Mouse (Mus musculus) stomach, postnatal 0 days (tissue): Measurements from ENCODE around the gene Asb18. TPM values are rescaled to one million over a fixed set of nuclear protein-coding genes. Genes with fewer than 3 reads are reported as not detected.

Experiments
- ATAC-seq: fragments of 200-750 bp; cut with Nextera tagmentation; 2 replicates; pipeline ENCODE4 v1.8.0; 2017; ENCODE audit not compliant: low FRiP score, low TSS enrichment
- DNase-seq: peaks from one replicate; pipeline ENCODE4 v3.0.0-alpha.2; 2016; ENCODE audit warnings: low spot score
- H3K27ac ChIP-seq: fragments of 300-500 bp; sonication (generic); replicated peaks from 2 replicates; pipeline ENCODE4 v1.5.1; 2014; ENCODE audit warnings: mild to moderate bottlenecking, control low read depth
- H3K27me3 ChIP-seq: fragments of 300-500 bp; sonication (generic); 2 replicates; pipeline ENCODE4 v1.6.1; 2014; ENCODE audit warnings: low read length; ENCODE audit not compliant: control insufficient read depth, insufficient read depth
- H3K36me3 ChIP-seq: fragments of 300-500 bp; sonication (generic); 2 replicates; pipeline ENCODE4 v1.6.1; 2014; ENCODE audit warnings: low read length, mixed read lengths; ENCODE audit not compliant: control insufficient read depth, insufficient read depth
- H3K4me1 ChIP-seq: fragments of 300-500 bp; sonication (generic); replicated peaks from 2 replicates; pipeline ENCODE4 v1.6.1; 2014; ENCODE audit warnings: antibody characterized with exemption; ENCODE audit not compliant: control insufficient read depth, insufficient read depth
- H3K4me2 ChIP-seq: fragments of 300-500 bp; sonication (generic); replicated peaks from 2 replicates; pipeline ENCODE4 v1.6.1; 2014; ENCODE audit warnings: low read depth, mild to moderate bottlenecking, control low read depth, moderate library complexity
- H3K4me3 ChIP-seq: fragments of 300-500 bp; sonication (generic); 2 replicates; pipeline ENCODE4 v1.5.1; 2014; ENCODE audit warnings: low read depth, low read length, control low read depth
- H3K9ac ChIP-seq: fragments of 300-500 bp; sonication (generic); 2 replicates; pipeline ENCODE4 v1.6.1; 2014; ENCODE audit warnings: mild to moderate bottlenecking, low read length, control low read depth, mixed read lengths
- H3K9me3 ChIP-seq: fragments of 300-500 bp; sonication (generic); 2 replicates; pipeline ENCODE4 v1.6.1; 2016; ENCODE audit warnings: low read length; ENCODE audit not compliant: control insufficient read depth
- CTCF ChIP-seq: IDR thresholded peaks from 2 replicates; pipeline ENCODE4 v1.5.1; 2016; ENCODE audit warnings: antibody characterized with exemption, low read depth, mild to moderate bottlenecking, moderate library complexity
- EP300 ChIP-seq: optimal IDR thresholded peaks from 2 replicates; pipeline ENCODE3; 2016; ENCODE audit warnings: antibody characterized with exemption
- WGBS: fragments of 180-500 bp; shearing (Covaris S2); extraction: QIAGEN DNeasy Blood & Tissue Kit; methylation state at CpG from one replicate; pipeline ENCODE4 v1.1.7; 2014; 5-methylcytosine and 5-hydroxymethylcytosine counted together
- polyA plus RNA-seq: library from polyadenylated mRNA; unstranded; fragments of >200 nt; fragmentation: Nextera tagmentation; extraction: Ambion mirVana; gene quantifications from 2 replicates; pipeline ENCODE4 v1.2.1, GENCODE M21; 2015

The Asb18 gene
- polyA plus RNA-seq, 1 experiment from 2014 or later, result not detected

DNA sequence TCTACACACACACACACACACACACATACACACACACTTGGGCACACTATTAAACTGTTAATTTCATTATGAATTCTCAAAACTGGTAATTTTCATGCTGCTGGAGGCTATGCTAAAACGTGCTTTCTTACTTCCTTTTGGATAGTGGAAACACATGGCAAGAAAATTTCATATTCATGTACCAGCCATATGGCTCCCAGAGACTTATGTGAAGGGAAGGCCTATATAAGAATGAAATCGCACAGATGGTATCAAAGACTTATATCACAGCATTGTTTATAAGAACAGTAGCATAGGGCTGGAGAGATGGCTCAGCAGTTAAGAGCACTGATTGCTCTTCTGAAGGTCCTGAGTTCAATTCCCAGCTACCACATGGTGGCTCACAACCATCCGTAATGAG, 2.3 kb downstream of the Asb18 start:
- no peak for ATAC-seq

DNA sequence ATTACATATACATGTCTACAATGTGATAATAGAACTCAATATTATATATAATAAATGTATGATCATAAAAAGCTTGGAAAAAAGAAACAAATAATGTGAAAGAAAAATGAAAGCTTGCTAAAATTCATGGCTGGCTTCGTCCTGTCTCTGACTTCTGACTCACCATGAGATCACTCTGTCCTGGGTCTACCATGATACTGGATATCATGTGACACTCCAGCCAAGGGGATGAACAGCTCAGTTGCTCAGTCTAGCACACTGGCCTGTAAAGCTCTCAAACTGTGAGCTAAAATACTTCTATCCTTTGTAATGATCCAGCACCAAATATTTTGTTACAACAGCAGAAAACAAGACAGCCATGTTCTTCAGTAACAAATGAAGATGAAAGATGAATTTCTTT, 4.4 kb downstream of the Asb18 start:
- Histone ChIP-seq H3K9me3 (no peaks in the 10 kb centered on the region), H3K4me3 (no peak overlapping the region), H3K4me2 (no peak overlapping the region), H3K36me3 (no peaks in the 10 kb centered on the region), H3K4me1 (no peaks in the 10 kb centered on the region), H3K9ac (no peak overlapping the region), H3K27ac (no peak overlapping the region), H3K27me3 (no peaks in the 10 kb centered on the region)
- ATAC-seq (no peak), DNase-seq (no peak)
- 79% methylated on average over 1 of the region's 1 CpGs for WGBS
- no peak for TF ChIP-seq CTCF
- TF ChIP-seq EP300, result no peak

More for the DNA sequence above, 2.3 kb downstream of the Asb18 start:
- DNase-seq, result no peak
- TF ChIP-seq EP300 (no peak), CTCF (no peak)
- H3K27me3 ChIP-seq, result no peaks in the 10 kb centered on the region
- H3K4me1 ChIP-seq, result no peaks in the 10 kb centered on the region
- H3K4me3 ChIP-seq, result no peak overlapping the region
- H3K27ac ChIP-seq, result no peak overlapping the region
- H3K9ac ChIP-seq, result no peak overlapping the region
- H3K4me2 ChIP-seq, result no peak overlapping the region
- H3K36me3 ChIP-seq, result no peaks in the 10 kb centered on the region
- no peaks in the 10 kb centered on the region for H3K9me3 ChIP-seq
- WGBS, result 70% methylated on average over 3 of the region's 3 CpGs

DNA sequence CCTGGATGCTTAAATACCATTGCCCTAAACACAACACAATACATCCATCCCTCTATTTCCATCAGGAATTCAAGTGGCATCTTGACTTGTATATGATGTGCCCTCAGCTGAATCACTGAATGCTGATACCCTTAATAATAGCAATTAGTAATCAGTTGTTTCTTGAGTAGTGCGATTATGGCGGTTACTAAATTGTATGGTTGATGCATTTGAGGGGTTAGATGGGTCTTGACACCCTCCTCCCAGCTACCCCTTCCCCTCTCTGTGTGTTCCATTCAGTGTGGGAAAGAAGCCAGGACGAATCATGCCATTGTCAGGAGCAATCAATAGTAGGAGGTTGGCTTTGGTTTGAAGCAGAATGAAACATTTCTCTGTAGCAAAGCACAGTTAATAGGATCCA, 5.3 kb downstream of the Asb18 start:
- no peaks in the 10 kb centered on the region for H3K4me1 ChIP-seq
- no peak overlapping the region for H3K27ac ChIP-seq
- H3K36me3 ChIP-seq, result no peaks in the 10 kb centered on the region
- H3K9ac ChIP-seq, result no peak overlapping the region
- H3K4me3 ChIP-seq, result no peak overlapping the region
- no peak overlapping the region for H3K4me2 ChIP-seq
- no peaks in the 10 kb centered on the region for H3K27me3 ChIP-seq
- ATAC-seq (no peak), DNase-seq (no peak)
- H3K9me3 ChIP-seq, result no peaks in the 10 kb centered on the region
- TF ChIP-seq EP300 (no peak), CTCF (no peak)
- 77% methylated on average over 3 of the region's 3 CpGs for WGBS

DNA sequence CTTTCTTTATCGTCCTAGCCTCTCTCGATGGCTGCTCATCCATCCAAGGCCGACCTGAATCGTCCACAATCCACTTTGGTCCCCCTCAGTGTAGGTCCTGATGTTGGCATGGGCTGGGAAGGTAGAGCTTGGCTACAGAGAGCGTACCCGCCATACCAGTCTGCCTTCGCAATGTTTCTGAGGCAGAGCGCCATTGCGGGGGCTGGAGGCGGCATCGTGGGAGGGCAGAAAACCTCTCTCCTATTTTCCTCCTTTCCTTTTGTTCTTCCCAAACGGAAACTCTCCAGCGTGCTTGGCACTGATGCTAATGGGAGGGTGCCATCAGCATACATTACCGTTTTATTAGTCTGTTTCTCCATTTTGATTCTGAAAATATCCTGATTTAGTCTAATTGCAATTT, 7.8 kb downstream of the Asb18 start:
- H3K4me3 ChIP-seq, result no peak overlapping the region
- ATAC-seq (no peak), DNase-seq (no peak)
- H3K27ac ChIP-seq, result no peak overlapping the region
- no peak overlapping the region for H3K9ac ChIP-seq
- TF ChIP-seq EP300, result no peak
- no peak for TF ChIP-seq CTCF
- H3K4me1 ChIP-seq, result no peaks in the 10 kb centered on the region
- no peaks in the 10 kb centered on the region for H3K36me3 ChIP-seq
- no peaks in the 10 kb centered on the region for H3K27me3 ChIP-seq
- 74% methylated on average over 14 of the region's 14 CpGs for WGBS
- H3K4me2 ChIP-seq, result no peak overlapping the region
- no peaks in the 10 kb centered on the region for H3K9me3 ChIP-seq

DNA sequence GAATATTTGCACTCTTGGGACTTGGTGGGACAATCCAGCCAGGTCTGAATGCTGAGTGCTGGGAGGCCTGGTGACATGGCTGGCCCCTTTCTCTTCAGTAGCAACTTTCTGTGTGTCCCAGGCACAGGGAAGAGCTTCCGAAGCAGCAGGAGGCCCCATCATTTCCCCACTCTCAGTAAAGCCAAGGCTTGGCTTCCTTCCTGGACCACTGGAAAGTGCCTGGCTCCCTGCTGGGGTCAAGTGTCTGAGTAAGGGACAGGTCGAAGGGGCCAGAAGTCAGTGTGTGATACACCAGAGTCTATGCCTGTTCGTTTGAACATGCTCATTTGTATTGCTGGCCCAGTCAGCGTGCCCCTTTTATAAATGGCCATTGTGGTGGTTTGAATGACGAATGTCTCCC, 13.5 kb downstream of the Asb18 start:
- Histone ChIP-seq H3K27ac (no peak overlapping the region), H3K27me3 (0 out of 2 replicates have a peak, but pooled peaks cover 2% of the 10 kb centered on the region), H3K4me3 (no peak overlapping the region), H3K36me3 (no peaks in the 10 kb centered on the region), H3K9ac (no peak overlapping the region), H3K4me1 (no peaks in the 10 kb centered on the region), H3K4me2 (no peak overlapping the region), H3K9me3 (no peaks in the 10 kb centered on the region)
- no peak for DNase-seq
- no peak for ATAC-seq
- no peak for TF ChIP-seq EP300
- no peak for TF ChIP-seq CTCF
- WGBS, result 49% methylated on average over 5 of the region's 5 CpGs

DNA sequence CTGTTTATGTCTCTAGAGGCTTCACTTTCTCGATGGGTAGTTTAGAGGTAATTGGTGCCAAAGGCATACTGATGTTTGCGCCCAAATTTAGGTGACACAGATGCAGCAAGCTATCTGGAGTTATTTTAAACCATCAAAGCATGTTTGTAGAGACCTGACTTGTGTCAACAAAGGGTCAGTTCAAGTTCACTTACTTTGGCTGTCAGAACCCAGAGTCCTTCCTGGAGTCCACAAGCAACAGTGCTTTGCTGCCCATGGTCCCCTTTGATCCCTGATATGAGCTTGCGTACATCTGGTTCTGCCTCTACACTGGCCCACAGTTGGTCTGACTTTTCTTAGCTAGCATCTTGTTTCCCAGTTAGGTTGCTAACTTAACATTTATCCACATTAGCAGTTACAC, 14.6 kb downstream of the Asb18 start:
- no peak overlapping the region for H3K4me3 ChIP-seq
- H3K9me3 ChIP-seq, result no peaks in the 10 kb centered on the region
- 0 out of 2 replicates have a peak, but pooled peaks cover 2% of the 10 kb centered on the region for H3K27me3 ChIP-seq
- no peaks in the 10 kb centered on the region for H3K36me3 ChIP-seq
- ATAC-seq (no peak), DNase-seq (no peak)
- no peak overlapping the region for H3K4me2 ChIP-seq
- TF ChIP-seq EP300, result no peak
- TF ChIP-seq CTCF, result no peak
- no peaks in the 10 kb centered on the region for H3K4me1 ChIP-seq
- no peak overlapping the region for H3K27ac ChIP-seq
- 66% methylated on average over 3 of the region's 3 CpGs for WGBS
- no peak overlapping the region for H3K9ac ChIP-seq
